Mouse (Mus musculus) hindbrain, embryonic 15.5 days (tissue): ENCODE data around the gene Tmem100. TPM values are rescaled to one million over a fixed set of nuclear protein-coding genes. Genes with fewer than 3 reads are reported as not detected.

Experiments
- ATAC-seq: fragments of 200-750 bp; cut with Nextera tagmentation; 2 replicates; pipeline ENCODE4 v1.8.0; 2017; ENCODE audit warnings: low read depth, moderate number of reproducible peaks, moderate TSS enrichment; ENCODE audit not compliant: low FRiP score
- H3K27ac ChIP-seq: fragments of 300-500 bp; sonication (generic); replicated peaks from 2 replicates; pipeline ENCODE4 v1.5.1; 2015; ENCODE audit warnings: mild to moderate bottlenecking, inconsistent platforms
- H3K27me3 ChIP-seq: fragments of 300-500 bp; sonication (generic); 2 replicates; pipeline ENCODE4 v1.6.1; 2015; ENCODE audit warnings: control low read depth, inconsistent platforms
- H3K36me3 ChIP-seq: fragments of 300-500 bp; sonication (generic); 2 replicates; pipeline ENCODE4 v1.6.1; 2015; ENCODE audit warnings: control low read depth, inconsistent platforms
- H3K4me1 ChIP-seq: fragments of 300-500 bp; sonication (generic); replicated peaks from 2 replicates; pipeline ENCODE4 v1.6.1; 2015; ENCODE audit warnings: control low read depth, inconsistent platforms
- H3K4me2 ChIP-seq: fragments of 300-500 bp; sonication (generic); 2 replicates; pipeline ENCODE4 v1.6.1; 2015; ENCODE audit warnings: moderate library complexity, mild to moderate bottlenecking, inconsistent platforms
- H3K4me3 ChIP-seq: fragments of 300-500 bp; sonication (generic); 2 replicates; pipeline ENCODE4 v1.5.1; 2015; ENCODE audit warnings: mild to moderate bottlenecking, inconsistent platforms
- H3K9ac ChIP-seq: fragments of 300-500 bp; sonication (generic); 2 replicates; pipeline ENCODE4 v1.6.1; 2015; ENCODE audit warnings: inconsistent platforms
- H3K9me3 ChIP-seq: fragments of 300-500 bp; sonication (generic); 2 replicates; pipeline ENCODE4 v1.6.1; 2016; ENCODE audit warnings: control low read depth, inconsistent platforms
- WGBS: fragments of 180-500 bp; shearing (Covaris S2); methylation state at CpG from one replicate; pipeline ENCODE4 v1.1.7; 2015; 5-methylcytosine and 5-hydroxymethylcytosine counted together
- polyA plus RNA-seq: library from polyadenylated mRNA; unstranded; fragments of >200 nt; fragmentation: Nextera tagmentation; extraction: Ambion mirVana; gene quantifications from 2 replicates; pipeline ENCODE4 v1.2.1, GENCODE M21; 2015

The Tmem100 gene
- polyA plus RNA-seq, 1 experiment from 2014 or later, result 12.4 TPM

- H3K9ac ChIP-seq, result no peak overlapping the region
- H3K27ac ChIP-seq, result no peak overlapping the region
- no peak for ATAC-seq
- H3K27me3 ChIP-seq, result no peaks in the 10 kb centered on the region
- peaks cover 5% of the 10 kb centered on the region; the same call in 1 of the 2 replicates for H3K4me1 ChIP-seq
- H3K4me3 ChIP-seq, result no peak overlapping the region
- 0 out of 2 replicates have a peak, but pooled peaks cover 2% of the 10 kb centered on the region for H3K36me3 ChIP-seq
- no peaks in the 10 kb centered on the region for H3K9me3 ChIP-seq
- no peak overlapping the region for H3K4me2 ChIP-seq
- 21% methylated on average over 5 of the region's 5 CpGs for WGBS
Measured at GRCm38 (mm10) chr11:90038022-90038421, 7.9 kb downstream of the Tmem100 start.

DNA sequence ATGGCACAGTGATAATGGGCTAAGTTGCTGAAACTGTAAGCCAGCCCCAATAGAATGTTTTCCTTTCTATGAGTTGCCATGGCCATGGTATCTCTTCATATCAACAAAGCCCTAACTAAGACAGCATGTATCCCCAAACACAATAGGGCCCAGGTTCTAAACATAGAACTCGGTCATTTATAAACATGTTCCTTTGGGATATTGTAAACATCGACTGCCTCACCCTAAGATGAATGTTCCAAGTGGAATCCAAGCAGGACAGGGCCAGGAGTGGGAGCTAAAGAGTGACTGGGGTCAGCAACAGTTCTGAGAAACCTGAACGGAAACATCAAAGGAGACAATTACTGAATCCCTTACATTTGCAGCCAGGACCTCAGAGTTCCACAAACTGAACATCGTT, 14.3 kb downstream of the Tmem100 start:
- Histone ChIP-seq H3K36me3 (no peaks in the 10 kb centered on the region), H3K4me3 (no peak overlapping the region), H3K9me3 (no peaks in the 10 kb centered on the region), H3K27ac (no peak overlapping the region), H3K9ac (no peak overlapping the region), H3K27me3 (no peaks in the 10 kb centered on the region), H3K4me2 (no peak overlapping the region), H3K4me1 (no peaks in the 10 kb centered on the region)
- ATAC-seq, result no peak
- WGBS, result 83% methylated on average over 4 of the region's 4 CpGs

- 47% methylated on average over 7 of the region's 7 CpGs for WGBS
- Histone ChIP-seq H3K9me3 (no peaks in the 10 kb centered on the region), H3K4me3 (no peak overlapping the region), H3K4me2 (no peak overlapping the region), H3K9ac (no peak overlapping the region), H3K36me3 (no peaks in the 10 kb centered on the region), H3K4me1 (no peaks in the 10 kb centered on the region), H3K27me3 (no peaks in the 10 kb centered on the region), H3K27ac (no peak overlapping the region)
- no peak for ATAC-seq
Measured at GRCm38 (mm10) chr11:90046211-90046610, 16.1 kb downstream of the Tmem100 start.

- H3K27me3 ChIP-seq, result no peaks in the 10 kb centered on the region
- no peak overlapping the region for H3K9ac ChIP-seq
- no peak overlapping the region for H3K4me3 ChIP-seq
- no peak overlapping the region for H3K27ac ChIP-seq
- H3K9me3 ChIP-seq, result no peaks in the 10 kb centered on the region
- 93% methylated on average over 9 of the region's 9 CpGs for WGBS
- H3K4me1 ChIP-seq, result no peaks in the 10 kb centered on the region
- H3K36me3 ChIP-seq, result no peaks in the 10 kb centered on the region
- no peak overlapping the region for H3K4me2 ChIP-seq
- ATAC-seq, result no peak
Measured at GRCm38 (mm10) chr11:90047271-90047670, 17.1 kb downstream of the Tmem100 start.

- Histone ChIP-seq H3K4me3 (no peak overlapping the region), H3K27me3 (no peaks in the 10 kb centered on the region), H3K4me1 (no peaks in the 10 kb centered on the region), H3K9me3 (no peaks in the 10 kb centered on the region), H3K9ac (no peak overlapping the region), H3K27ac (no peak overlapping the region), H3K36me3 (no peaks in the 10 kb centered on the region), H3K4me2 (no peak overlapping the region)
- WGBS, result 86% methylated on average over 7 of the region's 7 CpGs
- no peak for ATAC-seq
Measured at GRCm38 (mm10) chr11:90050016-90050415, 19.9 kb downstream of the Tmem100 start.

GRCm38 (mm10) chr11:90052785-90053184, 22.6 kb downstream of the Tmem100 start:
- H3K27me3 ChIP-seq, result no peaks in the 10 kb centered on the region
- H3K9ac ChIP-seq, result no peak overlapping the region
- no peak overlapping the region for H3K27ac ChIP-seq
- no peaks in the 10 kb centered on the region for H3K4me1 ChIP-seq
- no peaks in the 10 kb centered on the region for H3K9me3 ChIP-seq
- no peak overlapping the region for H3K4me3 ChIP-seq
- WGBS, result 87% methylated on average over 7 of the region's 7 CpGs
- no peak for ATAC-seq
- H3K36me3 ChIP-seq, result no peaks in the 10 kb centered on the region
- no peak overlapping the region for H3K4me2 ChIP-seq

- Histone ChIP-seq H3K27me3 (no peaks in the 10 kb centered on the region), H3K4me2 (no peak overlapping the region), H3K27ac (no peak overlapping the region), H3K4me3 (no peak overlapping the region), H3K4me1 (no peaks in the 10 kb centered on the region), H3K36me3 (no peaks in the 10 kb centered on the region), H3K9ac (no peak overlapping the region), H3K9me3 (no peaks in the 10 kb centered on the region)
- no peak for ATAC-seq
- WGBS, result 77% methylated on average over 4 of the region's 4 CpGs
Measured at GRCm38 (mm10) chr11:90053820-90054219, 23.7 kb downstream of the Tmem100 start.

DNA sequence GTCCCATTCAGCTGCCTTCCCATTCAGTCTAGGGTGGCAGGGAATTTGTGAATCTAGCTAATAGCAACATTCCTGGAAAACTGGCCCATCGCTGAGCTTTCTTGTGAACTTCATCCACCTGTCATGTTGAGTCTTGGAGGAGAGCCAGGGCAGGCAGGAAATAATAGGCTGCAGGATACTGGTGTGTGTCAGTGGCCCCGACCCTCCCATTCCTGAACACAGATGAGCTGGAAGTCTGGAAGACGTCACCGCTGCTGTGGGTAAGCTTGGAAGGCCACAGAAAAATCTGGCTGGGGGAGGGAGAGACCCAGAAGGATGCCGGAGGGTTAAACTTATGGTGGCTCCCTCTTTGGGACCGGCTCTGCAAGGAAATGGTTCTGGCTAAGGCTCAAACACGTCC, 24.3 kb downstream of the Tmem100 start:
- Histone ChIP-seq H3K36me3 (no peaks in the 10 kb centered on the region), H3K4me1 (no peaks in the 10 kb centered on the region), H3K27ac (no peak overlapping the region), H3K9me3 (no peaks in the 10 kb centered on the region), H3K4me3 (no peak overlapping the region), H3K27me3 (no peaks in the 10 kb centered on the region), H3K9ac (no peak overlapping the region), H3K4me2 (no peak overlapping the region)
- no peak for ATAC-seq
- 60% methylated on average over 7 of the region's 7 CpGs for whole genome bisulfite sequencing

DNA sequence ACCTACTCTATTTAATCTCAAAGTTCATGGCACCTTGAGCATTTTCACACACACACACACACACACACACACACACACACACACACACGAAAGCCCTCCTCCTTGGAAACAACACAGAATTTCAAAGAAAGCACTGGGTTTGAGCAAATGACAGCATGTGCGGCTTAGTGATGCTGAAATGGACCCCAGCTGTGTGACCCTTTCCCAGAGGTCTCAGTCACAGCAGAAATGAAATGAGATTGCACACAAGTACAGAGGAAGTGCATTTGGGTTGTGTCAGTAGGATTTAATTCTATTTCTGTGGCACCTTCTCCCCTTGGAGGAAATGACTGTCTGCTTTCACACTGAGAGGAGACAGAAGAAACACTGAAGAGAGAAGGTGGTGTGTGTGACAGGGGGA, 26.9 kb downstream of the Tmem100 start:
- WGBS, result 58% methylated on average over 2 of the region's 2 CpGs
- Histone ChIP-seq H3K4me1 (no peaks in the 10 kb centered on the region), H3K27ac (no peak overlapping the region), H3K27me3 (no peaks in the 10 kb centered on the region), H3K36me3 (no peaks in the 10 kb centered on the region), H3K9me3 (no peaks in the 10 kb centered on the region), H3K4me2 (no peak overlapping the region), H3K9ac (no peak overlapping the region), H3K4me3 (no peak overlapping the region)
- no peak for ATAC-seq

DNA sequence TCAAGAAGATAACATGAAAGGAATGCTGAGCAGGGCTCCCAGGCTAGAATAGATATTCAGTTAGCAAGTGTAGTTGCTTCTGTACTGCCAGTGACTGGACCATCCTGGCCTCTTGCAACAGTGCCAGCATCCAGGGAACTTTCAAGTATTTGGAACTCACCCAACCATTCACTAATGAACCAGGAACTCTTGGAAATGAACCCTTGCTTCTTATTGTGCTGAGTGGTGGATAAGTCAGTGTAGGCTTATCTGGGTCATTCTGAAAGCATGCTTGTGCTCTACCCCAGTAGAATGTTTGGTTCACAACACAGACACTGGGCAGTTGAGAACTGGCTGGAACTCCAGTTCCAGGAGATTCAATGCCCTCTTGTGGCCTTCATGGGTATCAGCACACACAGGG, 29.1 kb downstream of the Tmem100 start:
- Histone ChIP-seq H3K27me3 (no peaks in the 10 kb centered on the region), H3K4me3 (no peak overlapping the region), H3K9ac (no peak overlapping the region), H3K4me1 (no peaks in the 10 kb centered on the region), H3K9me3 (no peaks in the 10 kb centered on the region), H3K27ac (no peak overlapping the region), H3K4me2 (no peak overlapping the region), H3K36me3 (no peaks in the 10 kb centered on the region)
- no peak for ATAC-seq

GRCm38 (mm10) chr11:90062657-90063056, 32.5 kb downstream of the Tmem100 start:
- Histone ChIP-seq H3K9me3 (no peaks in the 10 kb centered on the region), H3K4me3 (no peak overlapping the region), H3K27ac (no peak overlapping the region), H3K36me3 (no peaks in the 10 kb centered on the region), H3K4me1 (no peaks in the 10 kb centered on the region), H3K4me2 (no peak overlapping the region), H3K27me3 (no peaks in the 10 kb centered on the region), H3K9ac (no peak overlapping the region)
- no peak for ATAC-seq
- WGBS, result 85% methylated on average over 3 of the region's 3 CpGs

DNA sequence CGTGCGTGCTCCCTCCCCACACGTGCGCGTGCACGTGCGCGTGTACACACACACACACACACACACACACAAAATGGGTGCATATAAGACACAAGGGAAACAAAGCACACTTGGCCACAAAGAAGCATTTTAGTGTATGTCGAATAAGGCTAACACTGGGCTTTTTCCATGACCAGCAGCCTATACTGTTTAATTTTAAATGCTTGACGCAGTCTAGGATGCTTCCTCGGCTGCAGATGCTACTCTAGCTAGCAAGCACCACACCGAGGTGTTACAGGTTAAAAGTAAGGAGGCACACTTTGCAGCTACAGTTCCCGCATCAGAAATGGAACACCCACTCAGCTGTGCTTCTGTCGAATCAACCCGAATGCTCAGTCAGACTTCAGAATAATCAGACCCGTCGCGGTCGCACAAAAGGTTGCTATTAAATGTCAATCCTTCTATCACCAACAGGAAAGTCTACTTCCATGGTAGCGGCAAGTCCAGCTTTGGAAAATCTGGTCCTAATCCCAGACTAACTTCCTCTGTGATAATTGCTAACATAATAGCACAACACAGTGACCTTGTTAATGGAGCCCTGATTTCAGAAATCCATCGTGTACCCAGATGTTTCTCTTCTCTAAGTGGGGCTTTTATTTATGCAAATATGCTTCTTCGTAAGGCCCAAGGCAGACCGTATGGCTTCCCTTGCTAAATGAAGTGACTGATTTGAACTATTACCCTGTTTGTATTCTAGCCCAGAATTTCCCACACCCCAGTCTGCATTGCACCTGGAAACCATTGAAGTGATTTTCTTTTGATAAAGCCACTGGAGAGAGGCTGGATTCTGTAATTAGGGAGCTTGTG, 36.5 kb downstream of the Tmem100 start:
- Histone ChIP-seq H3K9me3 (no peaks in the 10 kb centered on the region), H3K4me2 (no peak overlapping the region), H3K4me1 (no peaks in the 10 kb centered on the region), H3K36me3 (no peaks in the 10 kb centered on the region), H3K9ac (no peak overlapping the region), H3K4me3 (no peak overlapping the region), H3K27me3 (no peaks in the 10 kb centered on the region), H3K27ac (no peak overlapping the region)
- ATAC-seq, result no peak
- 73% methylated on average over 23 of the region's 23 CpGs for WGBS

- Histone ChIP-seq H3K27ac (no peak overlapping the region), H3K9me3 (no peaks in the 10 kb centered on the region), H3K27me3 (no peaks in the 10 kb centered on the region), H3K4me1 (no peaks in the 10 kb centered on the region), H3K9ac (no peak overlapping the region), H3K4me3 (no peak overlapping the region), H3K4me2 (no peak overlapping the region), H3K36me3 (no peaks in the 10 kb centered on the region)
- WGBS, result 59% methylated on average over 9 of the region's 9 CpGs
- ATAC-seq, result no peak
Measured at GRCm38 (mm10) chr11:90071747-90072146, 41.6 kb downstream of the Tmem100 start.
